Mouse (Mus musculus) ES-E14 (cell line): ENCODE data around the gene C2cd2. TPM values are rescaled to one million over a fixed set of nuclear protein-coding genes. Genes with fewer than 3 reads are reported as not detected.

Experiments used
- DNase-seq: peaks from one replicate; pipeline ENCODE4 v3.0.0-alpha.2; 2013; ENCODE audit warnings: low read depth, low spot score
- H3K27ac ChIP-seq: 2 replicates; pipeline ENCODE4 v1.5.1; 2012; ENCODE audit warnings: low read depth, mild to moderate bottlenecking, low read length, moderate library complexity, mixed read lengths; ENCODE audit not compliant: poor library complexity, insufficient read depth, severe bottlenecking
- H3K36me3 ChIP-seq: 2 replicates; pipeline ENCODE4 v1.6.1; 2012; ENCODE audit warnings: mild to moderate bottlenecking, low read length, moderate library complexity, mixed read lengths; ENCODE audit not compliant: control insufficient read depth, poor library complexity, insufficient read depth, severe bottlenecking
- H3K4me1 ChIP-seq, 2 experiments: fragments of 150-350 bp in 1 of 2; sonication (generic) in 1 of 2; 2 replicates each; pipeline ENCODE4 v1.6.1; 2012; ENCODE audit warnings: low read length in 2 of 2, mild to moderate bottlenecking in 1 of 2, mixed read lengths in 1 of 2; ENCODE audit not compliant: control insufficient read depth in 2 of 2, insufficient read depth in 2 of 2, poor library complexity in 1 of 2
- H3K4me3 ChIP-seq, 2 experiments: fragments of 150-350 bp in 1 of 2; sonication (generic) in 1 of 2; 2 replicates each; pipeline ENCODE4 v1.5.1; 2012; ENCODE audit warnings: low read length in 2 of 2, low read depth in 1 of 2, mild to moderate bottlenecking in 1 of 2, mixed read lengths in 1 of 2; ENCODE audit not compliant: insufficient read depth in 1 of 2, poor library complexity in 1 of 2, severe bottlenecking in 1 of 2
- H3K9ac ChIP-seq: 2 replicates; pipeline ENCODE4 v1.6.1; 2012; ENCODE audit warnings: low read depth, mild to moderate bottlenecking, low read length, mixed read lengths; ENCODE audit not compliant: poor library complexity, insufficient read depth, severe bottlenecking
- H3K9me3 ChIP-seq: fragments of 150-350 bp; sonication (generic); 2 replicates; pipeline ENCODE4 v1.6.1; 2012; ENCODE audit warnings: low read depth, mild to moderate bottlenecking, low read length; ENCODE audit not compliant: control insufficient read depth, insufficient read depth
- CHD2 ChIP-seq: IDR thresholded peaks from 2 replicates; pipeline ENCODE4 v1.6.1; 2014; ENCODE audit warnings: mild to moderate bottlenecking, low read depth, low read length, inconsistent platforms
- HCFC1 ChIP-seq: IDR thresholded peaks from 2 replicates; pipeline ENCODE4 v1.6.1; 2012; ENCODE audit warnings: low read length, inconsistent platforms, borderline replicate concordance; ENCODE audit not compliant: insufficient read depth
- MAFK ChIP-seq: IDR thresholded peaks from 2 replicates; pipeline ENCODE4 v1.6.1; 2014; ENCODE audit warnings: mild to moderate bottlenecking, low read depth, low read length, inconsistent platforms; ENCODE audit not compliant: insufficient read depth
- ZC3H11A ChIP-seq: IDR thresholded peaks from 2 replicates; pipeline ENCODE4 v1.6.1; 2012; ENCODE audit warnings: low read depth, mild to moderate bottlenecking, inconsistent platforms, low read length, borderline replicate concordance
- ZNF384 ChIP-seq: IDR thresholded peaks from 2 replicates; pipeline ENCODE4 v1.6.1; 2012; ENCODE audit warnings: low read depth, low read length, inconsistent platforms
- in situ Hi-C, 2 experiments: fragments of 600-800 bp; cut with MboI; formaldehyde crosslinking; loops; one replicate each; pipeline ENCODE4 v1.15.1; 2025; ENCODE audit warnings: low sequenced_read_pairs in 2 of 2, inconsistent platforms in 1 of 2; ENCODE audit not compliant: unreplicated experiment in 2 of 2
- total RNA-seq: library from RNA; depleted of rRNA; stranded (reverse); fragments of 300-350 nt; gene quantifications from 2 replicates; pipeline ENCODE4 v1.2.3, GENCODE M21; 2012

Gene C2cd2
- total RNA-seq, 1 experiment: 8.1 TPM

GRCm38 (mm10) chr16:97905449-97905991 is 56.9 kb downstream of the C2cd2 start:
- no peak for DNase-seq
- TF ChIP-seq ZC3H11A (no peak), HCFC1 (no peak), CHD2 (no peak), ZNF384 (no peak), MAFK (no peak)
- Histone ChIP-seq H3K9me3 (no peaks in the 10 kb centered on the region), H3K36me3 (no peaks in the 10 kb centered on the region), H3K4me1 (no peaks in the 10 kb centered on the region), H3K4me3 (no peak overlapping the region), H3K27ac (no peak overlapping the region), H3K9ac (no peak overlapping the region)
- in situ Hi-C loops: no loop called here

GRCm38 (mm10) chr16:97904035-97904434 is 58.4 kb downstream of the C2cd2 start:
- Histone ChIP-seq H3K4me3 (no peak overlapping the region), H3K4me1 (no peaks in the 10 kb centered on the region), H3K9ac (no peak overlapping the region), H3K36me3 (no peaks in the 10 kb centered on the region), H3K9me3 (no peaks in the 10 kb centered on the region), H3K27ac (no peak overlapping the region)
- no peak for DNase-seq
- in situ Hi-C loops: no loop called here
- TF ChIP-seq CHD2 (no peak), ZC3H11A (no peak), ZNF384 (no peak), MAFK (no peak), HCFC1 (no peak)

- Histone ChIP-seq H3K4me1 (no peaks in the 10 kb centered on the region), H3K36me3 (no peaks in the 10 kb centered on the region), H3K9me3 (no peaks in the 10 kb centered on the region), H3K9ac (no peak overlapping the region), H3K27ac (no peak overlapping the region), H3K4me3 (no peak overlapping the region)
- no peak for TF ChIP-seq CHD2
- TF ChIP-seq ZC3H11A: no peak
- no peak for TF ChIP-seq HCFC1
- TF ChIP-seq ZNF384: no peak
- in situ Hi-C loops: no loop called here
- DNase-seq: no peak
These were observed 64.9 kb downstream of the C2cd2 start for GRCm38 (mm10) chr16:97897346-97898024.

GRCm38 (mm10) chr16:97887762-97888161 is 74.6 kb downstream of the C2cd2 start:
- no peak overlapping the region for H3K4me3 ChIP-seq
- H3K9me3 ChIP-seq: no peaks in the 10 kb centered on the region
- TF ChIP-seq MAFK (no peak), HCFC1 (no peak), ZNF384 (no peak), ZC3H11A (no peak), CHD2 (no peak)
- H3K36me3 ChIP-seq: no peaks in the 10 kb centered on the region
- in situ Hi-C loops: no loop called here
- H3K9ac ChIP-seq: no peak overlapping the region
- no peak for DNase-seq
- no peak overlapping the region for H3K27ac ChIP-seq
- 0 out of 4 replicates have a peak, but pooled peaks cover 0 to 2% of the 10 kb centered on the region in 2 experiments for H3K4me1 ChIP-seq
